Mouse (Mus musculus) macrophage (primary cell): ENCODE results near the gene Zbtb11. TPM values are rescaled to one million over a fixed set of nuclear protein-coding genes. Genes with fewer than 3 reads are reported as not detected.
"Not testable (repeated sequence)": the region's sequence is repeated elsewhere in the genome, so short reads cannot be mapped to it uniquely, and the experiment has no call there.

Experiments
- H3K27ac ChIP-seq: fragments of 350-480 bp; formaldehyde crosslinking; 2 replicates; pipeline ENCODE4 v1.9.0; 2021
- H3K36me3 ChIP-seq: fragments of 350-480 bp; formaldehyde crosslinking; 2 replicates; pipeline ENCODE4 v1.9.0; 2021; ENCODE audit errors: inconsistent target
- H3K4me3 ChIP-seq: fragments of 350-480 bp; formaldehyde crosslinking; 2 replicates; pipeline ENCODE4 v1.9.0; 2021; ENCODE audit errors: inconsistent target
- H3K79me2 ChIP-seq: fragments of 350-480 bp; formaldehyde crosslinking; 2 replicates; pipeline ENCODE4 v1.9.0; 2021; ENCODE audit errors: inconsistent target
- WGBS: methylation state at CpG from one replicate; pipeline ENCODE4 v1.1.7; 2026; ENCODE audit warnings: inconsistent platforms; ENCODE audit not compliant: missing documents; 5-methylcytosine and 5-hydroxymethylcytosine counted together
- polyA plus RNA-seq: library from polyadenylated mRNA; stranded (reverse); fragments of 250-400 nt; gene quantifications from 3 replicates; pipeline ENCODE4 v1.2.4, GENCODE M21; 2018; ENCODE audit warnings: inconsistent platforms

The Zbtb11 gene
- polyA plus RNA-seq, 1 experiment from 2014 or later = 5.5 TPM

- Histone ChIP-seq H3K4me3 (peak overlapping the region; percentile 93), H3K27ac (peak overlapping the region; percentile 69), H3K36me3 (peaks cover 14% of the 10 kb centered on the region; the same call in 1 of the 2 replicates), H3K79me2 (peaks cover 44% of the 10 kb centered on the region)
- 40% methylated on average over 8 of the region's 8 CpGs for WGBS
Measured at GRCm38 (mm10) chr16:56038090-56038489, 64.4 kb downstream of the Zbtb11 start.

DNA sequence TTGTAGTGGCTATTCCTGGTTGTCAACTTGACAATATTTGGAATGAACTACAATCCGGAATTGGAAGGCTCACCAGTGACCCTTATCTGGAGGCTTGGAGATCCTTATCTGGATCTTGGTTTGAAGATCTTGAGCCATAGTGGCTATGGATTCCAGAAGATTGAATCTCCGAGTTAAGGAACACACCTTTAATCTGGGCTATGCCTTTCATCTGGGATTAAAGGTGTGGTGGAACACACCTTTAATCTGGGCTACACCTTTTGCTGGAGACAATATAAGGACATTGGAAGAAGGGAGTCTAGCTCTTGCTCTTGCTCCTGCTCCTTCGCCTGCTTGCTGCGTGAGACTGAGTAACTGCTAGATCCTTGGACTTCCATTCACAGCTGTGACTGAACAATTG, 74.4 kb downstream of the Zbtb11 start, which contains the start of gene Senp7:
Senp7 (plus strand) TSS at position 301 of the 400 bp plus-strand sequence.
- H3K79me2 ChIP-seq, H3K36me3 ChIP-seq, H3K27ac ChIP-seq, H3K4me3 ChIP-seq: not testable (repeated sequence)
- WGBS = no CpG with 5 or more reads among the region's 4 CpGs

- Histone ChIP-seq H3K36me3 (no peaks in the 10 kb centered on the region), H3K79me2 (no peaks in the 10 kb centered on the region), H3K27ac (no peak overlapping the region), H3K4me3 (no peak overlapping the region)
- WGBS = 81% methylated on average over 3 of the region's 3 CpGs
Measured at GRCm38 (mm10) chr16:56055911-56056310, 82.2 kb downstream of the Zbtb11 start.

DNA sequence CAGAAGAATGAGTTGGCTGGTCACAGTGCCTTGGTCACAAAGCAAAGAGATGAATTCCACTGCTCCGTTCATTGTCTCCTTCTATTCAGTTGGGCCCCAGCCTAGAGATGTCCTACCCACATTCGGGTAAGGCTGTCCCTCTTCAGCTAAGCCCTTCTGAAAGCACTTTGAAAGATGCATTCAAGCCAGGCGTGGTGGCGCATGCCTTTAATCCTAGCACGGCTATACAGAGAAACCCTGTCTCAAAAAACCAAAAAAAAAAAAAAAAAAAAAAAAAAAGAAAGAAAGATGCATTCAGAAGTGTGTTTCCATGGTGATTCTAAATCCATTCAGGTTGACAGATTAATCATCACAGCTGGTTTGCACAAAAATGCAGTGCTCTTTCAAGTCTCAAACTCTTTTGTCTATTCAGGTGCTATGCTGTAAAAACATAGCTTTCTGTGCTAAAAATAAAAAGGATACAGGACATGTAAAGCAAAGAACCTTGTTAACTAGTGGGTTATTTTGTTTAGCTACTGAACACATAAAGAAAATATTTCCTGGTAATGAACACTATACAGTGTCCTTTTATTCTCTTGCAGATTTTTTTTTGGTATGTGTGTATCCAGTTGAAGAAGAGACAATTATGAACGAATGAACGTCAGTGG, 83.4 kb downstream of the Zbtb11 start:
- no peaks in the 10 kb centered on the region for H3K79me2 ChIP-seq
- 85% methylated on average over 7 of the region's 7 CpGs for WGBS
- H3K4me3 ChIP-seq = no peak overlapping the region
- no peaks in the 10 kb centered on the region for H3K36me3 ChIP-seq
- no peak overlapping the region for H3K27ac ChIP-seq

DNA sequence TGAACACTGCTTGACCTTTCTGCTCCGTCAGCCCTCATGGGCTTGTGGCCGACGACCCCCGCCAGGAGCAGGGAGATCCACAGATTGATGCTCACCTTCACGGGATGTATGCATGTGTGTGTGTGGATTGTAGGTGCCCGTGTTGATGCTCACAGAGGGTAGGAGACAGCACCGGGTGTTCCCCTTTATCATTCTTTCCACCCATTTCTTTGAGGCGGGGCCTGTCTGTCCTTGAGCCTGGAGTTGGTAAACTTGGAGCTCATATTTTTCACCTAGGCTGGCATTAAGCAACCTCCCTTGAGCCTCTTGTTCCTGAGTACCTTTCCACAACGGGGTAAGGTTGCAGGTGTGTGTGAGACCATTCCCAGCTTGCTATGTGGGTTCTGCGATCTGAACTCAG, 84.5 kb downstream of the Zbtb11 start:
- Histone ChIP-seq H3K27ac (no peak overlapping the region), H3K4me3 (no peak overlapping the region), H3K36me3 (no peaks in the 10 kb centered on the region), H3K79me2 (no peaks in the 10 kb centered on the region)
- 88% methylated on average over 10 of the region's 10 CpGs for WGBS

Other genes with a start within 250 kb of the Zbtb11 start
- gene Nfkbiz, start 135.0 kb upstream of the Zbtb11 start, polyA plus RNA-seq = 3.7 to 10.8 TPM (median 4.2 TPM) in 3 replicates
- 0.04 to 0.15 TPM (median 0.05 TPM) in 3 replicates for gene Nxpe3, start 78.6 kb upstream of the Zbtb11 start, polyA plus RNA-seq
- gene Cep97, start 39.0 kb upstream of the Zbtb11 start, polyA plus RNA-seq = 1.2 to 2.2 TPM (median 1.5 TPM) in 3 replicates
- 608 to 832 TPM (median 816 TPM) in 3 replicates for gene Rpl24, start 7.6 kb upstream of the Zbtb11 start, polyA plus RNA-seq
- 64.9 to 123 TPM (median 77.1 TPM) in 3 replicates for gene Pcnp, start 55.9 kb downstream of the Zbtb11 start, polyA plus RNA-seq
- 10.5 to 28.3 TPM (median 22.9 TPM) in 3 replicates for gene Trmt10c, start 63.9 kb downstream of the Zbtb11 start, polyA plus RNA-seq
- gene Senp7, start 74.5 kb downstream of the Zbtb11 start, polyA plus RNA-seq = 7.1 to 11.8 TPM (median 7.4 TPM) in 3 replicates
- 0.04 to 0.06 TPM in 2 of 3 replicates, not detected in the other for gene Impg2, start 230.4 kb downstream of the Zbtb11 start, polyA plus RNA-seq